Mouse (Mus musculus): ENCODE measurements around the gene Cox7b2. TPM values are rescaled to one million over a fixed set of nuclear protein-coding genes. Genes with fewer than 3 reads are reported as not detected.

Gene Cox7b2
- not detected for polyA plus RNA-seq (2017; shearing (Covaris generic))

DNA sequence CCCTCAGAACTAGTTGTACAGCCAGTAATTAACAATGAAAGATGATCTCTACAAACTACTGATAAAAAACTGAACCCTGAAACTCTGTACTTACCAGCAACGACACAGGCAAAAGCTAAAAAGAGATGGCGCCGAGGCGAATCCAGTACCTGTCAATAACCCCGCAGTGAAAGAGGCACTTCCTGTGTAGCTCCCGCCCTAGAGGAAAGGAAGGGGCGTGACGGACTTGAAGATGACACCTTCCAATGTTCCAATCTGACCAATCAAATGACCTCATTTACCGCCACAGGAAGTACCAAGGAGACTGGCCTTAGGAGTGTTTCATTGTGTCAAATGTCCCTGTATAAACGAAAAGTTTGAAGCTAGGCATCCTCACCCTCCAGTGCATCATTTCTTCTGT, at the start of gene Cox7b2:
Gene Cox7b2, minus strand, starts transcription at position 127 of the 400 bp plus-strand sequence.

Other genes starting within 250 kb of the Cox7b2 start
- gene Gabrb1, start 109.9 kb upstream of the Cox7b2 start, polyA plus RNA-seq (2017; shearing (Covaris generic)), result 0.09 TPM
- gene Gabra4, start 110.1 kb upstream of the Cox7b2 start, polyA plus RNA-seq (2017; shearing (Covaris generic)), result 0.23 TPM